In the genomic region with DNA sequence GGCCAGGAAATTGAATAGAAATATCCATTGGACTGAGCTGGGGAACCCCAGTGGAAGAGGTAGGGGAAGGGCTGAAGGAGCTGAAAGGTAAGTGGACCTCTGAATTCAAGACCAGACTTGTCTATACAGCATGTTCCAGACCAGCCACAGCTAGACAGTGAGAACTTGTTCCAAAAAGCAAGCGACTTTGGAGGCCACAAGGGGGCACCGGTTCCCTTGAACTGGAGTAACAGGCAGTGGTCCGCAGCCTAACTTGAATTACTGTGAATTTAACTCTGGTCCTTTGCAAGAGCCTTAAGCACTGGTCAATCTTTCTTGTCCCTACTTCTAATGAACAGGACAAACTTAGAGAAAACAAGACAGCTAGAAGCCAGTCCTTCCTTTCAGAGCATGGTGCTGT, we compare ENCODE assay signal across 16 mouse cellular contexts. TPM values are rescaled to one million over a fixed set of nuclear protein-coding genes. Genes with fewer than 3 reads are reported as not detected.
DNase-seq lines count a peak whose midpoint lies in the region; ATAC-seq and TF ChIP-seq lines count a peak whose summit lies in the region.
"Had no signal": no experiment of that assay in that cellular context is flagged by ENCODE, and none has a peak within 500 bp of the region (broad histone marks: within the 10 kb centered on the region; RNA-seq: fewer than 3 reads in every experiment).

No protein-coding gene starts in this region.

- H3K4me3 ChIP-seq in forebrain, postnatal 0 days (ENCODE audit: low read depth, low read length), result no peak overlapping the region
- no peak overlapping the region for H3K4me3 ChIP-seq in forebrain, embryonic 16.5 days (replicated peaks; ENCODE audit: low read length)
- H3K4me3 ChIP-seq in liver, adult 2 months (ENCODE audit: insufficient read depth, low read depth, low read length), result no peak overlapping the region
- no peak overlapping the region for H3K4me3 ChIP-seq in liver, postnatal 0 days (ENCODE audit: low read depth, low read length)
- H3K4me3 ChIP-seq in ES-Bruce4 (ENCODE audit: low read depth, low read length), result peak overlapping the region; percentile 65
- no peak overlapping the region for H3K4me3 ChIP-seq in embryonic facial prominence, embryonic 10.5 days
- H3K4me3 ChIP-seq: gastrocnemius, adult 2 months had no signal

- H3K27ac ChIP-seq in forebrain, postnatal 0 days (ENCODE audit: low read depth, low read length), result no peak overlapping the region
- H3K27ac ChIP-seq in forebrain, embryonic 16.5 days (ENCODE audit: low read length), result no peak overlapping the region
- no peak overlapping the region for H3K27ac ChIP-seq in liver, adult 2 months (replicated peaks; ENCODE audit: insufficient read depth, low read depth, low read length)
- H3K27ac ChIP-seq in liver, postnatal 0 days (ENCODE audit: low read depth), result no peak overlapping the region
- peak overlapping the region; percentile 100 for H3K27ac ChIP-seq in ES-Bruce4 (ENCODE audit: insufficient read depth, low read length)
- H3K27ac ChIP-seq in embryonic facial prominence, embryonic 10.5 days (replicated peaks), result no peak overlapping the region
- H3K27ac ChIP-seq: gastrocnemius, adult 2 months had no signal

- H3K27me3 ChIP-seq in forebrain, postnatal 0 days (ENCODE audit: insufficient read depth, low read length), result no peaks in the 10 kb centered on the region
- no peaks in the 10 kb centered on the region for H3K27me3 ChIP-seq in forebrain, embryonic 16.5 days (replicated peaks; ENCODE audit: control insufficient read depth, insufficient read depth, low read length)
- no peaks in the 10 kb centered on the region for H3K27me3 ChIP-seq in liver, adult 2 months (ENCODE audit: control insufficient read depth, insufficient read depth, low read length)
- H3K27me3 ChIP-seq in liver, postnatal 0 days (ENCODE audit: insufficient read depth, low read length), result no peaks in the 10 kb centered on the region
- H3K27me3 ChIP-seq in ES-Bruce4 (ENCODE audit: control insufficient read depth, insufficient read depth, low read length, poor library complexity, severe bottlenecking), result no peaks in the 10 kb centered on the region
- H3K27me3 ChIP-seq in embryonic facial prominence, embryonic 10.5 days (replicated peaks; ENCODE audit: low read depth, poor library complexity, severe bottlenecking), result no peaks in the 10 kb centered on the region

- no peak overlapping the region for H3K4me2 ChIP-seq in forebrain, postnatal 0 days (ENCODE audit: low read depth)
- H3K4me2 ChIP-seq in forebrain, embryonic 16.5 days (ENCODE audit: low read length), result no peak overlapping the region
- no peak overlapping the region for H3K4me2 ChIP-seq in liver, postnatal 0 days (ENCODE audit: low read depth, low read length)

- 0 out of 2 replicates have a peak, but pooled peaks cover under 1% of the 10 kb centered on the region for H3K9me3 ChIP-seq in forebrain, postnatal 0 days (ENCODE audit: low read length)
- H3K9me3 ChIP-seq in forebrain, embryonic 16.5 days (ENCODE audit: control insufficient read depth, low read length), result no peaks in the 10 kb centered on the region
- no peaks in the 10 kb centered on the region; the same call in 1 of the 2 replicates for H3K9me3 ChIP-seq in liver, postnatal 0 days (ENCODE audit: low read length)
- H3K9me3 ChIP-seq in ES-Bruce4 (replicated peaks; ENCODE audit: control insufficient read depth, insufficient read depth, low read length, poor library complexity, severe bottlenecking), result no peaks in the 10 kb centered on the region
- H3K9me3 ChIP-seq in embryonic facial prominence, embryonic 10.5 days, result no peaks in the 10 kb centered on the region

- H3K36me3 ChIP-seq in forebrain, postnatal 0 days (ENCODE audit: insufficient read depth), result no peaks in the 10 kb centered on the region
- no peaks in the 10 kb centered on the region for H3K36me3 ChIP-seq in forebrain, embryonic 16.5 days (ENCODE audit: control insufficient read depth, insufficient read depth)
- H3K36me3 ChIP-seq in liver, adult 2 months (ENCODE audit: control insufficient read depth, insufficient read depth, low read length), result no peaks in the 10 kb centered on the region
- H3K36me3 ChIP-seq in liver, postnatal 0 days (replicated peaks; ENCODE audit: insufficient read depth, low read length), result no peaks in the 10 kb centered on the region
- H3K36me3 ChIP-seq in ES-Bruce4 (ENCODE audit: control insufficient read depth, insufficient read depth, low read length, poor library complexity, severe bottlenecking), result peaks cover 25% of the 10 kb centered on the region
- H3K36me3 ChIP-seq in embryonic facial prominence, embryonic 10.5 days (replicated peaks), result no peaks in the 10 kb centered on the region

- WGBS in forebrain, postnatal 0 days, result 63% methylated on average over 3 of the region's 3 CpGs
- WGBS in forebrain, embryonic 16.5 days, result 61% methylated on average over 3 of the region's 3 CpGs
- WGBS in liver, adult 2 months, result 52% methylated on average over 3 of the region's 3 CpGs
- 49% methylated on average over 3 of the region's 3 CpGs for WGBS in liver, postnatal 0 days (ENCODE audit: insufficient replicate concordance)
- 47% methylated on average over 3 of the region's 3 CpGs for WGBS in embryonic facial prominence, embryonic 10.5 days

- H3K79me2 ChIP-seq in liver, adult 2 months (ENCODE audit: control insufficient read depth, insufficient read depth, low read length), result no peaks in the 10 kb centered on the region

- no peak overlapping the region for H3K9ac ChIP-seq in forebrain, postnatal 0 days
- no peak overlapping the region for H3K9ac ChIP-seq in forebrain, embryonic 16.5 days (replicated peaks; ENCODE audit: low read depth, low read length)
- H3K9ac ChIP-seq in liver, adult 2 months (ENCODE audit: low read depth, low read length), result no peak overlapping the region
- H3K9ac ChIP-seq in liver, postnatal 0 days (replicated peaks), result no peak overlapping the region
- H3K9ac ChIP-seq in ES-Bruce4 (ENCODE audit: low read depth, poor library complexity, severe bottlenecking), result peak overlapping the region; percentile 91

- no peak for TF ChIP-seq POLR2A in liver, adult 2 months (IDR thresholded peaks at IDR 0.05; ENCODE audit: extremely low read depth, insufficient read depth, low read length)
- no peak for TF ChIP-seq POLR2A in ES-Bruce4 (IDR thresholded peaks at IDR 0.05; ENCODE audit: insufficient read depth, low read length)

- H3K4me1 ChIP-seq in forebrain, postnatal 0 days (ENCODE audit: insufficient read depth), result no peaks in the 10 kb centered on the region
- no peaks in the 10 kb centered on the region for H3K4me1 ChIP-seq in forebrain, embryonic 16.5 days (replicated peaks; ENCODE audit: control insufficient read depth, insufficient read depth, low read length)
- H3K4me1 ChIP-seq in liver, adult 2 months (ENCODE audit: control insufficient read depth, insufficient read depth, low read length), result no peaks in the 10 kb centered on the region
- no peaks in the 10 kb centered on the region for H3K4me1 ChIP-seq in liver, postnatal 0 days (ENCODE audit: insufficient read depth)
- H3K4me1 ChIP-seq in ES-Bruce4 (ENCODE audit: control insufficient read depth, insufficient read depth, low read length), result no peaks in the 10 kb centered on the region
- H3K4me1 ChIP-seq in embryonic facial prominence, embryonic 10.5 days, result no peaks in the 10 kb centered on the region

- peak; percentile 18; the same call in 1 of the 2 replicates for TF ChIP-seq CTCF in forebrain, postnatal 0 days (IDR thresholded peaks at IDR 0.05; ENCODE audit: low read depth)
- peak; percentile 12; the same call in 1 of the 2 replicates for TF ChIP-seq CTCF in liver, adult 2 months (IDR thresholded peaks at IDR 0.05; ENCODE audit: low read depth, low read length)
- no peak for TF ChIP-seq CTCF in liver, postnatal 0 days (IDR thresholded peaks at IDR 0.05; ENCODE audit: low read depth)
- TF ChIP-seq CTCF in ES-Bruce4 (IDR thresholded peaks at IDR 0.05; ENCODE audit: low read depth, low read length), result peak; percentile 71

- no peak for TF ChIP-seq EP300 in liver, postnatal 0 days (IDR thresholded peaks at IDR 0.05; ENCODE audit: low read depth)
- TF ChIP-seq EP300 in ES-Bruce4 (IDR thresholded peaks at IDR 0.05; ENCODE audit: insufficient read depth, low read depth, low read length), result 0 out of 2 replicates have a peak, but pooled peaks have one; percentile 42

- no peak for ATAC-seq in forebrain, postnatal 0 days
- no peak for ATAC-seq in forebrain, embryonic 16.5 days
- no peak for ATAC-seq in liver, postnatal 0 days
- ATAC-seq: activated CD4-positive, CD25-positive, alpha-beta regulatory T cell, adult 4 months; CD4-positive, CD25-positive, alpha-beta regulatory T cell, adult 4 months had no signal

- no peak for DNase-seq in forebrain, postnatal 0 days
- no peak for DNase-seq in liver, adult 2 months (ENCODE audit: extremely low read depth, low read depth, low spot score)
- no peak for DNase-seq in liver, postnatal 0 days
- peak; percentile 17 for DNase-seq in embryonic facial prominence, embryonic 10.5 days (ENCODE audit: low spot score)
- DNase-seq in thymus, postnatal 36 days, result no peak
- no peak for DNase-seq in gastrocnemius, adult 18-20 months (ENCODE audit: low spot score)
- DNase-seq: gastrocnemius, adult 2 months; right cerebral cortex, adult 18-20 months had no signal

RNA-seq across cellular contexts. Expression of a gene that starts 2.1 kb away (rescaled TPM):
- total RNA-seq in forebrain, postnatal 0 days (2014; rRNA removed), result 0.10 TPM in 1 of 2 replicates, not detected in the other
- polyA plus RNA-seq in forebrain, postnatal 0 days (2015; fragmentation: Nextera tagmentation; extraction: Ambion mirVana), result not detected in 2 replicates
- not detected in 2 replicates for polyA plus RNA-seq in forebrain, embryonic 16.5 days (2015; fragmentation: Nextera tagmentation; extraction: Ambion mirVana)
- not detected in 2 replicates for total RNA-seq in liver, adult 2 months (2014; rRNA removed)
- not detected in 2 replicates for polyA plus RNA-seq in liver, adult 2 months (2012; rRNA removed)
- polyA plus RNA-seq in liver, postnatal 0 days (2015; fragmentation: Nextera tagmentation; extraction: Ambion mirVana), result not detected in 2 replicates
- 45.4 and 47.6 TPM in 2 replicates for polyA plus RNA-seq in ES-Bruce4 (2011; ENCODE audit: insufficient read depth, insufficient read length, low read depth, missing spikeins)
- not detected in 2 replicates for polyA plus RNA-seq in embryonic facial prominence, embryonic 10.5 days (2016; fragmentation: Nextera tagmentation; extraction: Ambion mirVana)
- total RNA-seq in gastrocnemius, adult 18-20 months (2021), result not detected
- total RNA-seq: gastrocnemius, adult 2 months had no signal
- polyA plus RNA-seq: activated CD4-positive, CD25-positive, alpha-beta regulatory T cell, adult 4 months; CD4-positive, CD25-positive, alpha-beta regulatory T cell, adult 4 months; heart, embryonic 16.5 days; intestine, embryonic 14.5 days; lung, embryonic 16.5 days; stomach, embryonic 14.5 days had no signal

RNA-seq across cellular contexts. Expression of a gene that starts 37.0 kb away (rescaled TPM):
- not detected in 2 replicates for total RNA-seq in forebrain, postnatal 0 days (2014; rRNA removed)
- not detected in 2 replicates for polyA plus RNA-seq in forebrain, postnatal 0 days (2015; fragmentation: Nextera tagmentation; extraction: Ambion mirVana)
- not detected in 2 replicates for polyA plus RNA-seq in forebrain, embryonic 16.5 days (2015; fragmentation: Nextera tagmentation; extraction: Ambion mirVana)
- total RNA-seq in liver, adult 2 months (2014; rRNA removed), result not detected in 2 replicates
- polyA plus RNA-seq in liver, adult 2 months (2012; rRNA removed), result not detected in 2 replicates
- polyA plus RNA-seq in liver, postnatal 0 days (2015; fragmentation: Nextera tagmentation; extraction: Ambion mirVana), result not detected in 2 replicates
- polyA plus RNA-seq in ES-Bruce4 (2011; ENCODE audit: insufficient read depth, insufficient read length, low read depth, missing spikeins), result 27.2 and 28.8 TPM in 2 replicates
- polyA plus RNA-seq in embryonic facial prominence, embryonic 10.5 days (2016; fragmentation: Nextera tagmentation; extraction: Ambion mirVana), result not detected in 2 replicates
- not detected for total RNA-seq in gastrocnemius, adult 18-20 months (2021)
- total RNA-seq: gastrocnemius, adult 2 months had no signal
- polyA plus RNA-seq: activated CD4-positive, CD25-positive, alpha-beta regulatory T cell, adult 4 months; CD4-positive, CD25-positive, alpha-beta regulatory T cell, adult 4 months; heart, embryonic 16.5 days; intestine, embryonic 14.5 days; lung, embryonic 16.5 days; stomach, embryonic 14.5 days had no signal

Comparison
In these comparisons a context has a peak if more than half of its experiments do, and no peak if none do; other contexts are left out.
1. RNA of a gene that starts 2.1 kb away (polyA plus RNA-seq): 45.4 to 47.6 TPM in ES-Bruce4; not detected in embryonic facial prominence, embryonic 10.5 days, not detected in forebrain, postnatal 0 days, not detected in forebrain, embryonic 16.5 days, not detected in liver, adult 2 months and not detected in liver, postnatal 0 days; every median in the first group is over 10 times any median in the second.
2. RNA of a gene that starts 37.0 kb away (polyA plus RNA-seq): 27.2 to 28.8 TPM in ES-Bruce4; not detected in forebrain, postnatal 0 days, not detected in forebrain, embryonic 16.5 days, not detected in liver, adult 2 months, not detected in liver, postnatal 0 days and not detected in embryonic facial prominence, embryonic 10.5 days; every median in the first group is over 10 times any median in the second.